Mouse (Mus musculus): ENCODE data around the gene Tmem216. TPM values are rescaled to one million over a fixed set of nuclear protein-coding genes. Genes with fewer than 3 reads are reported as not detected.

Tmem216 gene
- total RNA-seq, 1 experiment = 30.1 TPM

DNA sequence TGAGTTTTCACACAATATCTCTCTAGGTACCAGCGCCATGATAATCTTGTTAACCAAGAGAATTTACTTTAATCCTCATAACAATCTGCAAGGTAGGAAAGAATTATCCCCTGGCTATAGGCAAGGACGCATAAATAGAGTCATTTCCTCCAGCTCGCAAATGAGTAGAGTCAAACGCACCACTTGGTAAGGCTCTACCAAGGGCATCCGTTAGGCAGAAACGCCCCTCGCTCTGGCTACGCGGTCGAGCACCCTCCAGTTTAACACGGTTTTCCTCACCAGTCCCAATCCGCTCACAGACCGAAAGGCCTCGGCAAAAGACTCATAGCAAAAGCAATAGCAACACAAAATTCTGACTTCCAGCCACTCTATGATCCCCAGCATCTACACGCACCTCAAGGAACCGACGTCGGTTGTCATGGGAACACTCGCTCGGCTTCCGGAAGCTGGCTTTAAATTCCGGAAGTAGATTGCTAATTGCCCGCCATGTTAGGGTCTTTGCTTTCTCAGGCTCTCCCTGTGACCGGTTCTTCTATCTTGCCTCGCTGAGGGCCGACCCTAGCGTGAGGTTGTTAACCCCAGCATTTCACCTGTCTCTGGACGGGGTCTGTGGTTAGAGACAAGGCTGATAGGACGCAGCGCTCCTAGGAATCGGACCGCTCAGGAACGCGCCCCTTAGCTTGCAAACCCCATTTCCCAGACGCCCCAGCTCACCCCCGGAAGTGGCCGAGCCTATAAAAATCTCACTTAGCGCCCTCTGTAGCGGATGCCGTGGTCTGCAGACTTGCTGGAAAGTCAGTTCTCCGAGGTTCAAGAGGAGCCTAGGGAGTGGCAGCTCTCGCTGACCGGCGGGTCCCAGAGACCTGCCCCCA, 20.9 kb upstream of the Tmem216 start, which contains the start of the genes Cyb561a3 and Tmem138:
Gene Cyb561a3, plus strand, starts transcription at position 483 of the 872 bp plus-strand sequence.
Gene Tmem138, minus strand, starts transcription at position 673 of the 872 bp plus-strand sequence.
- TF ChIP-seq HCFC1 (IDR thresholded peaks at IDR 0.05; ENCODE audit: borderline replicate concordance, insufficient read depth, low read length) (peak; percentile 81), ZC3H11A (IDR thresholded peaks at IDR 0.05; ENCODE audit: borderline replicate concordance, low read depth, low read length) (no peak), MAFK (IDR thresholded peaks at IDR 0.05; ENCODE audit: insufficient read depth, low read depth, low read length) (no peak), CHD2 (IDR thresholded peaks at IDR 0.05; ENCODE audit: low read depth, low read length) (no peak)
- H3K4me1 ChIP-seq (ENCODE audit: control insufficient read depth in 2 of 2, insufficient read depth in 2 of 2, low read length in 2 of 2, poor library complexity in 1 of 2) = 0 out of 4 replicates have a peak, but pooled peaks cover 0 to 2% of the 10 kb centered on the region in 2 experiments
- in situ Hi-C loops (cut with MboI; ENCODE audit: low sequenced_read_pairs in 2 of 2, unreplicated experiment in 2 of 2) = no loop called here
- H3K9ac ChIP-seq (ENCODE audit: insufficient read depth, low read depth, low read length, poor library complexity, severe bottlenecking) = peak within 1 kb of the TSS; percentile 92
- peak; percentile 89 for DNase-seq (ENCODE audit: low read depth, low spot score)
- H3K4me3 ChIP-seq (ENCODE audit: insufficient read depth in 1 of 2, low read depth in 1 of 2, low read length in 2 of 2, poor library complexity in 1 of 2, severe bottlenecking in 1 of 2) = peak within 1 kb of the TSS; percentile 84 to 93
- no peaks in the 10 kb centered on the region for H3K9me3 ChIP-seq (ENCODE audit: control insufficient read depth, insufficient read depth, low read depth, low read length)
- H3K27ac ChIP-seq (ENCODE audit: insufficient read depth, low read depth, low read length, poor library complexity, severe bottlenecking) = peak within 1 kb of the TSS; percentile 86
- H3K36me3 ChIP-seq (ENCODE audit: control insufficient read depth, insufficient read depth, low read length, poor library complexity, severe bottlenecking) = peaks cover 12% of the 10 kb centered on the region; the same call in 1 of the 2 replicates

DNA sequence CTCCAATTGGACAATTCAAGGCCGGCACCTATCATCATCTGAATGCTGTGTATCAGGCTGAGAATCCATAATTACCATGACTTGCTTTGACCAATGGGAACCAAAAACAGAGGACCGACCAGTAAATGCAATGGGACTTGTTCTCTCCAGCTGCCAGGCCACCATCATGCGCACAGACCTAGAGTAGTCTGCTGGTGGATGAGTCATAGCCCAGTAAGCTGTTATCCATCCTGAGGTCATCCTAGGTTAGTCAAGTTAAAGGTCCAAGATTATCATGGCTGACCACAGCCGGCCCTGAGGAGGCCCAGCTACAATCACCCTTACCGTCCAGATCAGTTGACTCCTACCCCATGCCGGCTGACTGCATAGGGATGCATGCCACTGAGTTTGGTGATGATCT, 13.6 kb upstream of the Tmem216 start:
- Histone ChIP-seq H3K9me3 (ENCODE audit: control insufficient read depth, insufficient read depth, low read depth, low read length) (no peaks in the 10 kb centered on the region; the same call in 1 of the 2 replicates), H3K4me1 (ENCODE audit: control insufficient read depth in 2 of 2, insufficient read depth in 2 of 2, low read length in 2 of 2, poor library complexity in 1 of 2) (no peaks in the 10 kb centered on the region), H3K36me3 (ENCODE audit: control insufficient read depth, insufficient read depth, low read length, poor library complexity, severe bottlenecking) (peaks cover 22% of the 10 kb centered on the region), H3K9ac (ENCODE audit: insufficient read depth, low read depth, low read length, poor library complexity, severe bottlenecking) (no peak overlapping the region), H3K4me3 (ENCODE audit: insufficient read depth in 1 of 2, low read depth in 1 of 2, low read length in 2 of 2, poor library complexity in 1 of 2, severe bottlenecking in 1 of 2) (no peak overlapping the region), H3K27ac (ENCODE audit: insufficient read depth, low read depth, low read length, poor library complexity, severe bottlenecking) (no peak overlapping the region)
- no peak for TF ChIP-seq ZNF384 (IDR thresholded peaks at IDR 0.05; ENCODE audit: low read depth, low read length)
- TF ChIP-seq ZC3H11A (IDR thresholded peaks at IDR 0.05; ENCODE audit: borderline replicate concordance, low read depth, low read length) = no peak
- TF ChIP-seq HCFC1 (IDR thresholded peaks at IDR 0.05; ENCODE audit: borderline replicate concordance, insufficient read depth, low read length) = no peak
- no peak for TF ChIP-seq MAFK (IDR thresholded peaks at IDR 0.05; ENCODE audit: insufficient read depth, low read depth, low read length)
- TF ChIP-seq CHD2 (IDR thresholded peaks at IDR 0.05; ENCODE audit: low read depth, low read length) = no peak
- no peak for DNase-seq (ENCODE audit: low read depth, low spot score)
- in situ Hi-C loops (cut with MboI; ENCODE audit: low sequenced_read_pairs in 2 of 2, unreplicated experiment in 2 of 2) = no loop called here

- H3K27ac ChIP-seq (ENCODE audit: insufficient read depth, low read depth, low read length, poor library complexity, severe bottlenecking) = no peak overlapping the region
- in situ Hi-C loops (cut with MboI; ENCODE audit: low sequenced_read_pairs in 2 of 2, unreplicated experiment in 2 of 2) = no loop called here
- TF ChIP-seq ZC3H11A (IDR thresholded peaks at IDR 0.05; ENCODE audit: borderline replicate concordance, low read depth, low read length) (no peak), ZNF384 (IDR thresholded peaks at IDR 0.05; ENCODE audit: low read depth, low read length) (no peak), HCFC1 (IDR thresholded peaks at IDR 0.05; ENCODE audit: borderline replicate concordance, insufficient read depth, low read length) (no peak), CHD2 (IDR thresholded peaks at IDR 0.05; ENCODE audit: low read depth, low read length) (no peak), MAFK (IDR thresholded peaks at IDR 0.05; ENCODE audit: insufficient read depth, low read depth, low read length) (no peak)
- H3K9ac ChIP-seq (ENCODE audit: insufficient read depth, low read depth, low read length, poor library complexity, severe bottlenecking) = no peak overlapping the region
- no peak for DNase-seq (ENCODE audit: low read depth, low spot score)
- H3K4me3 ChIP-seq (ENCODE audit: insufficient read depth in 1 of 2, low read depth in 1 of 2, low read length in 2 of 2, poor library complexity in 1 of 2, severe bottlenecking in 1 of 2) = no peak overlapping the region
- H3K9me3 ChIP-seq (ENCODE audit: control insufficient read depth, insufficient read depth, low read depth, low read length) = no peaks in the 10 kb centered on the region; the same call in 1 of the 2 replicates
- peaks cover 2% of the 10 kb centered on the region; the same call in 1 of the 2 replicates for H3K36me3 ChIP-seq (ENCODE audit: control insufficient read depth, insufficient read depth, low read length, poor library complexity, severe bottlenecking)
- no peaks in the 10 kb centered on the region for H3K4me1 ChIP-seq (ENCODE audit: control insufficient read depth in 2 of 2, insufficient read depth in 2 of 2, low read length in 2 of 2, poor library complexity in 1 of 2)
These were observed 9.2 kb upstream of the Tmem216 start for GRCm38 (mm10) chr19:10565217-10565616.

- Histone ChIP-seq H3K4me3 (ENCODE audit: insufficient read depth in 1 of 2, low read depth in 1 of 2, low read length in 2 of 2, poor library complexity in 1 of 2, severe bottlenecking in 1 of 2) (no peak overlapping the region), H3K9ac (ENCODE audit: insufficient read depth, low read depth, low read length, poor library complexity, severe bottlenecking) (no peak overlapping the region), H3K36me3 (ENCODE audit: control insufficient read depth, insufficient read depth, low read length, poor library complexity, severe bottlenecking) (no peaks in the 10 kb centered on the region), H3K27ac (ENCODE audit: insufficient read depth, low read depth, low read length, poor library complexity, severe bottlenecking) (no peak overlapping the region), H3K9me3 (ENCODE audit: control insufficient read depth, insufficient read depth, low read depth, low read length) (no peaks in the 10 kb centered on the region; the same call in 1 of the 2 replicates), H3K4me1 (ENCODE audit: control insufficient read depth in 2 of 2, insufficient read depth in 2 of 2, low read length in 2 of 2, poor library complexity in 1 of 2) (no peaks in the 10 kb centered on the region)
- no peak for TF ChIP-seq MAFK (IDR thresholded peaks at IDR 0.05; ENCODE audit: insufficient read depth, low read depth, low read length)
- no peak for TF ChIP-seq HCFC1 (IDR thresholded peaks at IDR 0.05; ENCODE audit: borderline replicate concordance, insufficient read depth, low read length)
- TF ChIP-seq ZNF384 (IDR thresholded peaks at IDR 0.05; ENCODE audit: low read depth, low read length) = no peak
- TF ChIP-seq ZC3H11A (IDR thresholded peaks at IDR 0.05; ENCODE audit: borderline replicate concordance, low read depth, low read length) = no peak
- TF ChIP-seq CHD2 (IDR thresholded peaks at IDR 0.05; ENCODE audit: low read depth, low read length) = no peak
- in situ Hi-C loops (cut with MboI; ENCODE audit: low sequenced_read_pairs in 2 of 2, unreplicated experiment in 2 of 2) = no loop called here
- no peak for DNase-seq (ENCODE audit: low read depth, low spot score)
These were observed 8.2 kb upstream of the Tmem216 start for GRCm38 (mm10) chr19:10564278-10564677.
